Mouse (Mus musculus): ENCODE measurements around the gene 4930568D16Rik.

4930568D16Rik gene

DNA sequence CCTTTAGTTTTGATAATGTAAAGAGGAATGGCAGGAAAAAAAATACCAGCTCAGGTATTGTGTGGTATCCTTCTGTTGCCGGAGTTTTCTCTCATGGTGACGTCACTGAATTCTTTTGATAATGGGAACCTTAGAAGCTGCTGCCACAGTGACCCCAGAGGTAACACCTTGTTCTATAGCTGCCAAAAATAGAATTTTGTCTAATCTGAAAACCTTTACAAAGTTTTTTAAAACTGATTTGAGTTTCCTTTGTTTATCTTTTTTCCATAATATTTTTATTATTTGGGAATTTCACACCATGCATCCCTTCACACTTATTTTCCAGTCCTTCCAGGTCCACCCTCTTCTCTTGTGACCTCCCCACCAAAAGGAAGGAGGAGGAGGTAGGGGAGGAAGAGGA is at the start of gene 4930568D16Rik:
TSS of gene 4930568D16Rik (minus strand) at position 101 of the 400 bp plus-strand sequence.
- no peak for DNase-seq

DNA sequence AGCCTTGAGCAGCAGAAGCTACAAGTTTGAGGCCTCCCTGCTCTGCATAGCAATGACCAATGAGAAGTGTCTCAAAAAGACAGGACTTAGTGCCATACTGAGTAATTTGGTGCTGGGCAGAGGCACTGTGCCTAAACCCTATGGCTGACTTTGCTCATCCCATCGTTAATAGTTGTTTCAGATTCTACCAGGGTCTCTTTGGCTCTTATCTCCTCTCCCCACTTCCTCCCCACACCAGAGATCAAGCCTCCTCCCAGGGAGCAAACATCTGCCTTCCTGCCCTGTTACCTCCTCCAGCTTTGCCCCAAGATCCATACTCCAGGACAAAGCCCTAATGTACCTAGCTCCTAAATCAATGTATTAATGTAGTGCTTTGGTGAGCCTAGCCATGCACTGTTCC is 49.7 kb upstream of the 4930568D16Rik start:
- no peak for DNase-seq

DNA sequence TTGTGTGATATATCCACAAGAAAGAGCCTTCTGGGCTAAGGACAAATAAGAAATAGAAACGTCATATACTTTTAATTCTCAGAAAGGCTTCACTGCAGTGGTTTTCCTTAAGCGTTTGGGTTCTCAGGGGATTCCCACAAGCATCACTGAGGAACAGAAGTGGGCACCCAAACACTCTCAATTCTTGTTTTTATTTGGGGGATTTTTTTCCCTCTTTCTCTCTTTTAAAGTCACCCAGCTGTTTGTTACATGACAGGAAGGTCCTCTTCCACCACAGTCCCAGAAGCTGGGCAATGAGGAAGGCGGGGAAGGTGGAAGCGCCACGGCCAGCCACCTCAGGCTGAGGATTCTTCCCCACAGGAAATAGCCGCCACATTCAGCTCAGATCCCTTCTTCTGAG is 48.9 kb upstream of the 4930568D16Rik start:
- DNase-seq, result no peak

DNA sequence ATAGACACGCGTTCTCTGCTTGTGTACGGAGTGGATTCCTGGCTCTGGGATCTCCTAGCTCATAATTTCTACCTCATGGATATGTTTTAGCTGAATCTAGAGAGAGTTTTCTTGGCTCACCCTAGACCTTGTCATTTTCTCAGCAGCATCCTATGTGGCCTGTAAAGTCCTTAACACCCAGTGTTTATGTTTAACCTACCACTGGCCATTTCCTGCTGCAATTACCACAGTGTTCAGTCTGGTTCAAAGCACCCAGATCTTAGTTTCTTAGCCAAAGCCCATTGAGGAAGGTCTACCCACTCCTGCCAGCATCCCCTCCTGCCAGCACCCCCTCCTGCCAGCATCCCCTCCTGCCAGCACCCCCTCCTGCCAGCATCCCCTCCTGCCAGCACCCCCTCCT is 45.3 kb upstream of the 4930568D16Rik start:
- no peak for DNase-seq

DNA sequence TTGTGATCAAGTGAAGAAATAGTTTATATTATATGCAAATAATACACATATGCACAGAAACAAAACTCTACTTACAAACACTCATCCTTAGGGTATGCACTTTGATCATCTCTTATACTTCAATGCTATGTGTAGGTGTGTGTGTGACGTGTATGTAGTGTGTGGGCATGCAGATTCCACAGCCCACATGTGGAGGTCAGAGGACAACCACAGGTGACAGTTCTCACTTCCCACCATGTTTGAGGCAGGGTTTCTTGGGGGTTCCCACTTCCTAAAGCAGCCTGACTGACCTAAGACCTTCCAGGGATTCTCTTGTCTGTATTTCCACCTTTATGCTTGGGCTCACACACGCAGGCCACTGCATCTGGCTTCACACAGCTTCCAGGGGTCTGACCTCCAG is 44.7 kb upstream of the 4930568D16Rik start:
- DNase-seq, result no peak

DNA sequence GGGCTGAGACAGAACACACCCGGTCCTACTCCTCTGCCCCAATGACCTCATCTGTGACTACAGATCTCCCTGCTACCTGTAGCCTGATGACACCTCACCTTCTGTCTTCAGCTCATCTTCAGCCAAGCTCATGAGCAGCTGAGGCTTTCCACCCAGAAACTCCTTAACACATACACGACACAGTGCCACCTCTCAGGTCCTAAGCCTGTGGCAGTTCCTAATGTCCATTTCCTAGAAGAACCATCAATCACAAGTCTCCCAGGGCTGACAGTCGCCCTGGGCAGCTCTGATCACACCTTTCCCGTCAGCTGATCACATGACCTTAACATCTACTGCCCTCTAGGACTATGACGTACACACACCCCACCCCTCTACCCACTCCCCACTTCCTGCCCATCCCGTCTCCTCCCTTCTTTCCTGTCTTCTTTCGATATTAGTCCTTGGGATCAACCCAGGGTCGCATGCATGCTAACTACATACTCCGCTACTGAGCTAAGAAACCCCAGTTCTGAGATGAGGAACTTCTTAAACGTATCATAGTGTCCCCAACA is 44.2 kb upstream of the 4930568D16Rik start:
- DNase-seq, result no peak

DNA sequence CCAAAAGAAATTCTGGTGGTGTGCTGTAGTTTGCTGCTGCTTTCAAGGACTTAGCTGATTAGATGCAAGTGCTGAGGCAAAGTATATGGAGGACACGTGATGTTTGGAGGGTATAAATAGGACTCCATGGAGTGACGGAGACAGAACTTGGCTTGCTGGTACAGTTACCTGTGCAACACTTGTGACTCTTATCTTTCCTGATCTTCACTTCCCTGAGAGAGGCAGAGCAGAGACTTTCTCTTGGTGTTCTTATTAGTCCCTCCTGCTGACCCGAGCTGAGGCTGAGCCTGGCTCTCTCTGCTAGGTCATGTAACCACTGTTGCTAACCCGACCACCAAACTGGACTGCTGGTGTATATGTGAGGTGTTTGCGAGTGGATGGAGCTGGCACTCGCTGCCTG is 41.9 kb upstream of the 4930568D16Rik start:
- DNase-seq, result no peak

DNA sequence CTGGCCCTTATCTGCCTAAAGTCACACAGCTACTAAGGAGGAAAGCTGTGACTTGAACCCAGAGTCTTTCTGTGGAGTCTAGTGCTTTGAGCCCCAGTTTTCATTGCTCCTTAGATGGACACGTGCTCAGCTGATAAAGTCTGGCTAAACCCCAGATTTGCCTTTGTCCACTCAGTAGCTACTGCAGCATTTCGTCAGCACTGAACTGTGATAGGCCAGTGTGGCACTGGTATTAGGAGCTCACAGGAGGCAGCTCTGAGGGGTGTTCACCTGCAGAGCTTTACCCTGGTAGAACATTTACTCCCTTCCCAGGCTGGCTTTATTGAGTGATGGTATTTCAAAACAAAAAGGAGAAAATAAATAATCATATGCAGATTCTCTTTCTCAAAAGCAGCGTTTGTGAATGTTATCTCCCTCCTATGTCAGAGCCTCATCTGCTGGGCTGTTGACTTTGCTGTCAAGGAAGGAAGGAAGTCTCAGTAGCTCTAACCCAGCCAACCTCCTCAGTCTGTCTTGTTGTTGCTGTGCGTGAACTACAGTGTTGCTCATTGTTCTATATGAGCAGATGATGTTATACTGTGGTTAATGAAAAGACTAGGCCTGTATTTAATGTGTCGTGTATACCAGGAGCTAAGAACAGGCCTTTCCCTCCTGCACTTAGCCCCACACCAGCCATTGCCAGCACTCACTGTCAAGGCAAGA is 41.0 kb upstream of the 4930568D16Rik start:
- no peak for DNase-seq

DNA sequence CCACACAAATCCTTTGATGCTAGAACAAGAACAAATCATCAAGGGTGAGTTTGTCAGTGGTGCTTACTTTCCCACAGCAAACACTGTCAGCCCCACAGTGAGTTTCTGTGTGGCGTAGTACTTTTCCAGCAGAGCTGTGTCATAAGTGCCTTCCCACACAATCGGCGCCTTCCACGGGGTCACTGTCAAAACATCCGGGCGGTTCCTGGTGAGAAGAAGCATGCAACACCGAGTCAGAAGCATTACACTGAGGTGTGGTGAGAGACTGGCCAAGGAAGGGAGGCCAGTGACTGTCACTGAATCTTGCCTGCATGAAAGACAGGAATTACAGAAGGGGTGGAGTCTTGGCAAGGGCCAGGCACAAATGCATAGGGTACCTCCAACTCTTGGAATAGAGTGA is 40.3 kb upstream of the 4930568D16Rik start:
- DNase-seq, result no peak

DNA sequence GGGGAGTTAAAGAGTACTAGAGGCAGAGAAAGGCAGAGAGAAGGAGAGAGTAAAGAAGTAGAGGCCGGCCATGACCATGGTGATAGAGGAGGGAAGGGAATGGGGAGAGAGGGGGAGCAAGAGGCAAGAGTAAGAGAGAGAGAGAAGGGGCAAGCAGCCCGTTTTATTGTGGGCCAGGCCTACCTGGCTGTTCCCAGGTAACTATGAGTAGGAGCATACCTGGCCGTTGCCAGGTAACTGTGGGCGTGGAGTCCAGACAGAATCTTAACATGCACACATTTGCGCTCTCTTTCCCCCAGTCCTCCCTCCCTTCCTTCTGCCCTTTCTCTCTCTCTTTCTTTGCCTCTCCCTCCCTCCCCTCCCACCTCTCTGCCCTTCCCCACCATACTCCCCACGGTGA is 39.7 kb upstream of the 4930568D16Rik start:
- DNase-seq, result no peak

DNA sequence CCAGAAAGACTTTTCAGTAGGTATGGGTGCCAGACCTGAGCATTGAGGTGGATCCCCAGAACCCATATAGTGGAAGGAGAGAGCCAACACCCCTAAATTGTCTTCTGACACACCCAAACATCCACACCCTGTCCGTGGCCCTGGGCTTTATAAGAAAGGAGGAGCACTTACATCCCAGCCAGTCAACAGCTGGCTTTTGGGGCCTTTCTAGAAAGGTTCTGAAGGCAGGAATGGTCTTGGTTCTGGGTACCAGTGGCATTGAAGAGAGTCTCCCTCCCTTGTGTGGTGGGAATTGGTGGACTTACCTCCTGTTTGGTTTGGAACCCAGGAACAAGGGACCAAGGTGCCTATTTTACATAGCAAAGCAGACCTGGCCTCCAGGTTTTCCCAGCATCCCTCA is 39.1 kb upstream of the 4930568D16Rik start:
- no peak for DNase-seq

DNA sequence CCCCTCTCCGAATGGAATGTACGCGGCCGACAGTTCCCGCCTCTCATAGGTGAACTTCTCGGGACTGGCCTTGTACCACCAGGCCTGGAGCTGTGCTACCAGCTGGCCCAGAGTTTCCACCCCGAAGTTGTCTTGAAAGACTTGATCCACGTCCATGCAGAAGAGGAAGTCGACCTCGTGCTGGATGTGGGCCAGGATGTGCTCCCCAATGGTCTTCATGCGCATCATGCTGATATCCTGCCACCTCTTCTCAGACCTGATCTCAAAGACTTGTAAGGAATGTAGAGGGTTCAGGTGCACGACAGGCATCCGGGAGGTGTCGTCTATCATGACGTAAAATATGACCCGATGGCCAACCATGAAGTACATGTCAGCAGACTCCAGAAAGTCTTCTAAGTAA is 34.9 kb upstream of the 4930568D16Rik start:
- no peak for DNase-seq

DNA sequence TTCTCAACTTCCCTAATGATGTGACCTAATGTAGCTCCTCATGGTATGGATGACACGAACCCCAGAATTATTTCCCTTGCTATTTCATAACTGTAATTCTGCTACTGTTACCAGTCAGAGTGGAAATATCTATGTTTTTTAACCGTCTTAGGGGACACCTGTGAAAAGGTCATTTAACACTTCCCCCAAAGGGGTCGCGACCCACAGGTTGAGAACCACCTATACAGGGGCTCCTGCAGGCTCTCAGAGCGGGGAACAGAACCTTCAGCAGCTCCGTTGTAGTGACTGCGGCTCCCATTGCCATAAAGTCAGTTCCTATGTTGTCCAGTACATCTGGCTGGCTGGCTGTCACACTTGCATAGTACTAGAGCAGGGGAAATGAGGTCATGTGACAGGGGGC is 33.2 kb upstream of the 4930568D16Rik start:
- no peak for DNase-seq

DNA sequence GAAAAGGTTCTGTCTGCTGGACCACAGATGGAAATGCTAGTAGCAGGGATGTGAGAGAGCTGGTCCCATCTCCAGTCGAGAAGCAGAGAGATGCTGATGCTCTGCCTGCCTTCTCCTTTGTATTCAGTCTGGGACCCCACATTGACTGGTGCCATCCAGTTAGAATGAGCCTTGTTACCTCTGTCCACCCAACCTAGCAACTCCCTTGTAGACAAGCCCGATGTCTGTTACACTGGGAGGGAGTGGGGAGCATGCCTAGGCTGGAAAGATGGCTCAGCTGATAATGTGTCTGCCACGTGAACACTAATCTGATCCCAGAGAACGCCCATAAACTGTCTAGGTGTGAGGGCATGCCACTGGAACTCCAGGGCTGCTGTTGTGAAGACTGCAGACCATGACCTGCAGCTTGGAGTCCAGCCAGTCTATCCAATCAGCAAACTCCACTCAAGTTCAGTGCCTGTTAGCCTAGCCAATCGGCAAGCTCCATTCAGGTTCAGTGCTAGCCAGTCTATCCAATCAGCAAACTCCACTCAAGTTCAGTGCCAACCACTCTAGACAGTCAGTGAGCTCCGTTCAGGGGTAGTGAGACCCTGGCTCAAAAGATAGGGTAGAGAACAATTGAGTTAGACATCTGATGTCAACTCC is 30.8 kb upstream of the 4930568D16Rik start:
- DNase-seq, result no peak

DNA sequence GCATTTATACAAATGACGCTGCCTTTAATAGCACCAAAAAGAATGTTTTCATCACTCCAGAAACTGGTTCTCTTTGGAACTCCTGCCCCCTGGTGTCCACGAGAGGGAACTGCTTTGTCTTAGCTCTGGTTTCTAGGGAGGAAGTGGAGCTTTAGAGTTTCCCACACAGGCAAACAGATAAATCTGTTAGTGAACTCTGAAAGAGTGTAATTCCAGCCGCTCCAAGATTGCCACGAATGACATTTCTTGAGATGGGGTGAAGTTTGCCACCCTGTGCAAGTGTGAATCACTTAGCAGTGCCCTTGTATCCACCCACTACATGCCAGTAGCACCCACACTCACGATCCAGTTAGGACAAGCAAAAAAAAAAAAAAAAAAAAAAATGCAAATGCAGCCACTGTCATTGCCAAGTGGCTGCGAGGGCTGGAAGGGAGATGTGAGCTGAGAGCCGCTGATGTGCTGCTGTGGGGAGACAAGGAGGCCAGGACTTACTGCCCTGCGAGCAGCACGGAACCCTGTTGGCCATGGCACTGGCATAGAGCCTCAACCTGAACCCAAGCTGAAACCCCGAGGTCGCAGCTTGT is 30.2 kb upstream of the 4930568D16Rik start:
- DNase-seq, result peak; percentile 34

DNA sequence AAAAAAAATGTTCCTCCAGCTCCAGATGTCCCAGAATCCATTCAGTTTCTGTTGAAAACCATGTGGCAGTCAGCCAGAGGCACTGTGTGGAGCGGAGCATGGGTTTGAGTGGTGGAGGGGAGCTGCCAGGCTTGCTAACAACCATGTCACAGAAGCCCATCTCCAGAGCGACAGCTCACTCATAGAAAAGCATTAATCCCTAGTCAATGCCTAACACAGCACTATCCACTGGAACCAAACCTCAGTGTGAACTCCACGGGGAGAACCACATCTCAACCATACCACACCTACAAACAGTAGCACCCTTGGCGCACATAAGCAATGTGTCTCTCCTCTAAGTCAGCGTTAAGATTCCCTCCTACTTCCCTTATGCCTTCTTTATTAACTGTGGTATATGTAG is 29.6 kb upstream of the 4930568D16Rik start, which contains the start of gene 4930402F06Rik:
TSS of gene 4930402F06Rik (minus strand) at position 80 of the 400 bp plus-strand sequence.
- peak; percentile 7 for DNase-seq

DNA sequence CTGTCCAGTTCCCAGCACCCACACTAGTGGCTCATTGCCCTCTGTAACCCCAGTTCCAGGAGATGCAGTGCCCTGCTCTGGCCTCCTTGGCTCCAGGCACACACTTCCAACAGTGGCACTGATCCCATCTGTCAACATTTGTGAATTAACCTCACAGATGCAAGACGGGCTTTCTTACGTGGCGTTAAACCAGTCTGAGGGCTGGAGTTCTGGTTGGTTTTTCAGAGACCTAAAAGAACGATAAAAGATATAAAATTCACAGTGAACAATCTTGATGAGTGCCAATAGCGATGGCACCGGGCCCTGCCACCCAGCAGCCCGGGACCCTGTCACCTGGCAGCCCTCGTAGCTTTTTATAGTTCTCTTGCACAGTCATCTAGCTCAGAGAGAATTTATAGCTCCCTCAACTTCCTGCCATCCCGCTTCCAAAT is 17.9 kb upstream of the 4930568D16Rik start:
- DNase-seq, result peak; percentile 17

DNA sequence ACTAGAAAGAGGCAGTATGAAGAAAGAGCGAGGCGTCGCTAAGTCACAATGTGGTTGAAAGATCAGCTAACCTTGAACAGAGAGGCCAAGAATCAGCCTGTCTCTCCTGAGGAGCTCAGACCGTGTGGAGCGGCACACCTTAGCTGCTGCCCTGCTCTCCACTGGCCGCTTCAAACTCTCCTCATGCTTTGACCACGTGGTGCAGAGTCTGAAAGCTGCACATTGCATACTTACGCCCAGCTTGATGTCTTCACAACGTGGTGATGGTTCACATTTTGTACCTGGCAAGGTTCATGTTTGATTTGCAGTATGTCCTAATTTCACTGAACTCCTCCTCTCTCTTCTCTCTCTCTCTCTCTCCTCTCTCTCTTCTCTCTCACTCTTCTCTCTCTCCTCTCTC is 11.8 kb upstream of the 4930568D16Rik start:
- DNase-seq, result no peak

DNA sequence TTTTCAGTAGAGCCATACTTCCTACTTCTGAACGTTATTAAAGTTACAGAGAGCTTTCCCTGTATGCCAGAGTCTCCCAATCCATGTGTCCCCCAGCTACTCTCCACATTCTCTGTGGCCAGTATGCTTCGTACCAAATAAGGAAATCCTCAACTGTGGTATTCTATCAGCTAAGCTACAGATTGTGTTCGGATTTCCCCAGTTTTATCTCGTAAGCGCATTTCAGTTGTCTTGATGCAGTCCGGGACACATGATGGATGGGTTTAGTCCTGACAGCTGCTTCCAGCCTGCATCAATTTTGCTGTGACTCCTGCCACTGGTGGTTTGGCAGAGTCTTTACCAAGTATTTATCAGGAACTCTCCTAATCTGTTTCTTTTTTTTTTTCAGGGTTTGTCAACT is 10.1 kb upstream of the 4930568D16Rik start:
- no peak for DNase-seq

DNA sequence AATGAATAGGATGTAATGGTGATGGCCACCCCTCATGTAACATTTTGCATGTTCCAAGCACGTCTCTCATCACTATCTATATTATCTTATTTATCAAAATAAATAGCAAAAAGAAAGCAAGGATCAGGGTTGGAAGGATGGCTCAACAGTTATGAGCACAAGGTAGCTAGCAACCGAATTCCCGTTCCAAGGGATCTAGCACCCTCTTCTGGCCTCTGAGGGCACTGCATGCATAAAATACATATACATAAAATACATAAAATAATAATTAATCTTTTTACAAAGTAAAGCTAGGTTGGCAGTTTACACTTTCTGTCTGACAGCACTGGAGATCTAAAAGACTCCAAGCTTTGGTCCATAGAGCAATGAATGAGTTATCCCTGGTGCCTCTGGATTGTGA is 5.5 kb upstream of the 4930568D16Rik start:
- DNase-seq, result no peak

DNA sequence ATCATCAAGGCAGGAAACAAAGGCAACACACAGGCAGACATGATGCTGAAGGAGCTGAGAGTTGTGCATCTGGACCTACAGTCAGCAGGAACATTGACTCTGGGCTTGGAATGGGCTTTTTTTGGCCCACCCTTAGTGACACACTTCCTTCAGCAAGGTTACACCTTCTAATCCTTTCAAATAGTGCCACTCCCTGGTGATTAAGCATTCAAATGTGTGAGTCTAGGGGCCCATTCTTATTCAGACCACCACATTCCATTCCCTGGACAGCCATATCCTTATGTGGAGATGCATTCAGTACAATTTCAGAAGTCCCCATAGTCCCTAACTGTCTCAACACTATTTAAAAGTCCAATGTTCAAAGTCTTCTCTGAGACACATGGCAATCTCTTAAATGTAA is 3.2 kb upstream of the 4930568D16Rik start:
- DNase-seq, result no peak

DNA sequence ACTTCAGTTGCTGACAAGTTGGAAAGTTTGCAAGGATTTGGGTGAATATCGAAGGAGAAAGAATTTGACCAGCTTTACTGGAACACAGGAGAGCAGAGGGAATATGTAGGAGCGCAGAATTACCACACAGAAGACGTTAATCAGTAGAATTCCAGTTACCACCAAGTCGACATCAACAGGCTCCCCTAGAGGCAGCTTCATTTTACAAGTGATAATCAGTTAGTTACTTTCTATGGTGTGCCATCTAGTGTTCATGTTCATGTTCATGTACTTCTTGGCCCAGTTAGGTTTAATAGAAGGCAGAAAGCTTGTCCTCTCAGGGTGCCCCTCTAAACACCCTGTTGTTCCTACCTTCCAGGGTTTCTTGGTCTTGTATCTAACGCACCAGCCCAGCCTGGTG is 18.3 kb downstream of the 4930568D16Rik start:
- DNase-seq, result no peak

DNA sequence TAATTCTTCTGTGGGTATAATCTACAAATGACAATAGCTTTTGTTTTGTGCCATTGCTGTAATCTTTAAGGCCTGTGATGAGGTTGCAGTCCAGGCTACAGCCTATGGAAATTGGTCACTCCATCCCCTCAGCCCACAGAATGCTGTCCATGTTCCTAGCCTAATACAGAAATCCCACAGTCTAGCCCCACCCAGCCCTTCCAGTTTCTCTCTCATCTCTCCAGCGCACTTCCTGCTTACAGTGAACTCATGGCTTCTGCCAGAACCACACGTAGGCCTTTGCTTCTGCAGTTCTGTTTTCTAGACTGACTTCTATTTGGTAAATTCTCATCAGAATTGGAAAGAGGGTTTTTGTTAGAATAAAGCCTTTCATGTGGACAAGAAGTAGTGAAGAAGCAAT is 21.5 kb downstream of the 4930568D16Rik start:
- DNase-seq, result no peak

DNA sequence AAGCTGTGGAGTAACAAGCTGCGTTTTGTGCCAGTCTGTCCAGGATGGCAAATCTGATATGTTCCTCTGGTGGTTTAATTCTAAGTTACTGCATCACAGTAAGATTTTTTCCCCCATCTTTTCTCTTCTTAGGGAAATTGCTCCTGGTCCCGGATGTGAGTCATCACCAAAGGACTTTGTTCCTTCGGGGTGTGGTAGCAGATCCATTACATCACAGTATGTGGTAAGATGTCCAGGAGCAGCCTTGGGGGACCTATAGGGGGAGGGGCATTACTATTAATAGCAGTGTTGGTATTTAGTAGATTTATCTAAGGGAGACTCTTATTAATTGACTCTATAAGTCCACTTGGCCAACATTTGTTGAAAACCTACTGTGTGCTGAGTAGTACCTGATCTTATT is 24.9 kb downstream of the 4930568D16Rik start:
- no peak for DNase-seq
